In genomic region chr9:20606269-20606668, GRCm38 (mm10) we compare ENCODE assay signal across 9 mouse cellular contexts. TPM values are rescaled to one million over a fixed set of nuclear protein-coding genes. Genes with fewer than 3 reads are reported as not detected.
DNase-seq lines count a peak whose midpoint lies in the region; ATAC-seq lines count a peak whose summit lies in the region.
"Had no signal": no experiment of that assay in that cellular context is flagged by ENCODE, and none has a peak within 500 bp of the region (broad histone marks: within the 10 kb centered on the region; RNA-seq: fewer than 3 reads in every experiment).

No protein-coding gene starts in this region.

- ATAC-seq in lung, embryonic 15.5 days (ENCODE audit: borderline replicate concordance, extremely low read depth, low FRiP score, low TSS enrichment): no peak
- no peak for ATAC-seq in forebrain, embryonic 11.5 days (replicated peaks; ENCODE audit: low FRiP score)
- ATAC-seq in limb, embryonic 15.5 days (ENCODE audit: insufficient number of reproducible peaks, low FRiP score, low TSS enrichment, low read depth): no peak
- no peak for ATAC-seq in stomach, embryonic 15.5 days (ENCODE audit: insufficient read depth, low FRiP score, low read depth)

- peaks cover 9% of the 10 kb centered on the region for H3K36me3 ChIP-seq in lung, embryonic 15.5 days
- H3K36me3 ChIP-seq in forebrain, embryonic 11.5 days (ENCODE audit: control insufficient read depth, insufficient read depth, low read length): no peaks in the 10 kb centered on the region; the same call in 1 of the 2 replicates
- peaks cover 17% of the 10 kb centered on the region; the same call in 1 of the 2 replicates for H3K36me3 ChIP-seq in limb, embryonic 15.5 days
- peaks cover 6% of the 10 kb centered on the region for H3K36me3 ChIP-seq in stomach, embryonic 15.5 days

- 96% methylated on average over 1 of the region's 1 CpGs for WGBS in lung, embryonic 15.5 days
- 89% methylated on average over 1 of the region's 1 CpGs for WGBS in forebrain, embryonic 11.5 days
- WGBS in limb, embryonic 15.5 days: 91% methylated on average over 1 of the region's 1 CpGs
- 86% methylated on average over 1 of the region's 1 CpGs for WGBS in stomach, embryonic 15.5 days

- no peak overlapping the region; the same call in 1 of the 2 replicates for H3K4me3 ChIP-seq in lung, embryonic 15.5 days
- H3K4me3 ChIP-seq in forebrain, embryonic 11.5 days (ENCODE audit: low read depth, low read length): no peak overlapping the region
- peak overlapping the region; percentile 78; the same call in 1 of the 2 replicates for H3K4me3 ChIP-seq in limb, embryonic 15.5 days
- H3K4me3 ChIP-seq in stomach, embryonic 15.5 days (replicated peaks): no peak overlapping the region

- H3K9ac ChIP-seq in lung, embryonic 15.5 days: no peak overlapping the region
- no peak overlapping the region for H3K9ac ChIP-seq in forebrain, embryonic 11.5 days (ENCODE audit: low read length)
- H3K9ac ChIP-seq in limb, embryonic 15.5 days: no peak overlapping the region
- no peak overlapping the region for H3K9ac ChIP-seq in stomach, embryonic 15.5 days

- DNase-seq in lung, adult 18-20 months: no peak
- no peak for DNase-seq in forebrain, embryonic 11.5 days (ENCODE audit: low spot score)
- no peak for DNase-seq in left cerebral cortex, postnatal 14 days (ENCODE audit: low spot score in 2 of 2)
- DNase-seq in left cerebral cortex, postnatal 10 days (ENCODE audit: extremely low spot score in 1 of 2, low spot score in 2 of 2): no peak
- no peak for DNase-seq in urinary bladder, postnatal 36 days (ENCODE audit: low spot score in 2 of 2)
- DNase-seq: gastrocnemius, adult 2 months had no signal

- H3K9me3 ChIP-seq in lung, embryonic 15.5 days: no peaks in the 10 kb centered on the region
- no peaks in the 10 kb centered on the region for H3K9me3 ChIP-seq in forebrain, embryonic 11.5 days (ENCODE audit: control insufficient read depth, low read length)
- no peaks in the 10 kb centered on the region for H3K9me3 ChIP-seq in limb, embryonic 15.5 days
- no peaks in the 10 kb centered on the region for H3K9me3 ChIP-seq in stomach, embryonic 15.5 days

- H3K4me2 ChIP-seq in lung, embryonic 15.5 days: peak overlapping the region; percentile 73; the same call in 1 of the 2 replicates
- peak overlapping the region; percentile 64; the same call in 1 of the 2 replicates for H3K4me2 ChIP-seq in forebrain, embryonic 11.5 days (ENCODE audit: low read depth, low read length, severe bottlenecking)
- no peak overlapping the region for H3K4me2 ChIP-seq in limb, embryonic 15.5 days
- peak overlapping the region; percentile 65; the same call in 1 of the 2 replicates for H3K4me2 ChIP-seq in stomach, embryonic 15.5 days

- no peak overlapping the region for H3K27ac ChIP-seq in lung, embryonic 15.5 days
- H3K27ac ChIP-seq in forebrain, embryonic 11.5 days (ENCODE audit: low read depth, low read length): no peak overlapping the region
- H3K27ac ChIP-seq in limb, embryonic 15.5 days: no peak overlapping the region
- H3K27ac ChIP-seq in stomach, embryonic 15.5 days: no peak overlapping the region

- intact Hi-C loops in left cerebral cortex, postnatal 14 days (cut with DNase I): loop anchor here (2.0 kb wide), 1 partner anchor 39 kb away; the partner anchor contains the start of gene Fbxl12
- intact Hi-C loops in left cerebral cortex, postnatal 10 days (cut with DNase I): no loop called here

- no peaks in the 10 kb centered on the region for H3K27me3 ChIP-seq in lung, embryonic 15.5 days
- no peaks in the 10 kb centered on the region for H3K27me3 ChIP-seq in forebrain, embryonic 11.5 days (ENCODE audit: control insufficient read depth, insufficient read depth, low read length)
- H3K27me3 ChIP-seq in limb, embryonic 15.5 days: no peaks in the 10 kb centered on the region
- no peaks in the 10 kb centered on the region for H3K27me3 ChIP-seq in stomach, embryonic 15.5 days (replicated peaks)

- peaks cover 5% of the 10 kb centered on the region; the same call in 1 of the 2 replicates for H3K4me1 ChIP-seq in lung, embryonic 15.5 days
- no peaks in the 10 kb centered on the region for H3K4me1 ChIP-seq in forebrain, embryonic 11.5 days (replicated peaks; ENCODE audit: control insufficient read depth, insufficient read depth, low read length)
- peaks cover 4% of the 10 kb centered on the region; the same call in 1 of the 2 replicates for H3K4me1 ChIP-seq in limb, embryonic 15.5 days
- H3K4me1 ChIP-seq in stomach, embryonic 15.5 days: no peaks in the 10 kb centered on the region

RNA-seq across cellular contexts. Expression of gene Zfp846, which starts 25.2 kb away (rescaled TPM):
- 14.9 and 17.7 TPM in 2 replicates for polyA plus RNA-seq in lung, embryonic 15.5 days (2015; fragmentation: Nextera tagmentation; extraction: Ambion mirVana)
- polyA plus RNA-seq in forebrain, embryonic 11.5 days (2014; fragmentation: Nextera tagmentation; extraction: Ambion mirVana): 22.2 and 24.4 TPM in 2 replicates
- 16.8 and 18.9 TPM in 2 replicates for polyA plus RNA-seq in limb, embryonic 15.5 days (2015; fragmentation: Nextera tagmentation; extraction: Ambion mirVana)
- 16.5 and 17.8 TPM in 2 replicates for polyA plus RNA-seq in stomach, embryonic 15.5 days (2015; fragmentation: Nextera tagmentation; extraction: Ambion mirVana)
- 10 to 100 TPM; 18.3 to 24.4 TPM for total RNA-seq in left cerebral cortex, postnatal 14 days (2021)
- 10 to 100 TPM; 33.9 to 35.9 TPM for total RNA-seq in left cerebral cortex, postnatal 10 days (2021)

RNA-seq across cellular contexts. Expression of gene Ubl5, which starts 36.4 kb away (rescaled TPM):
- polyA plus RNA-seq in lung, embryonic 15.5 days (2015; fragmentation: Nextera tagmentation; extraction: Ambion mirVana): 369 and 383 TPM in 2 replicates
- 350 and 401 TPM in 2 replicates for polyA plus RNA-seq in forebrain, embryonic 11.5 days (2014; fragmentation: Nextera tagmentation; extraction: Ambion mirVana)
- 332 and 370 TPM in 2 replicates for polyA plus RNA-seq in limb, embryonic 15.5 days (2015; fragmentation: Nextera tagmentation; extraction: Ambion mirVana)
- polyA plus RNA-seq in stomach, embryonic 15.5 days (2015; fragmentation: Nextera tagmentation; extraction: Ambion mirVana): 348 and 376 TPM in 2 replicates
- total RNA-seq in left cerebral cortex, postnatal 14 days (2021): 100 to 1,000 TPM; 346 to 360 TPM
- total RNA-seq in left cerebral cortex, postnatal 10 days (2021): 100 to 1,000 TPM; 326 to 331 TPM

RNA-seq across cellular contexts. Expression of gene Fbxl12, which starts 38.3 kb away (rescaled TPM):
- polyA plus RNA-seq in lung, embryonic 15.5 days (2015; fragmentation: Nextera tagmentation; extraction: Ambion mirVana): 18.5 and 20.8 TPM in 2 replicates
- polyA plus RNA-seq in forebrain, embryonic 11.5 days (2014; fragmentation: Nextera tagmentation; extraction: Ambion mirVana): 13.1 and 14.8 TPM in 2 replicates
- 19.2 and 20.0 TPM in 2 replicates for polyA plus RNA-seq in limb, embryonic 15.5 days (2015; fragmentation: Nextera tagmentation; extraction: Ambion mirVana)
- polyA plus RNA-seq in stomach, embryonic 15.5 days (2015; fragmentation: Nextera tagmentation; extraction: Ambion mirVana): 15.3 and 18.5 TPM in 2 replicates
- total RNA-seq in left cerebral cortex, postnatal 14 days (2021): 10 to 100 TPM; 16.8 to 16.9 TPM
- total RNA-seq in left cerebral cortex, postnatal 10 days (2021): 10 to 100 TPM; 18.0 to 19.5 TPM

RNA-seq across cellular contexts. Expression of gene Pin1, which starts 45.6 kb away (rescaled TPM):
- polyA plus RNA-seq in lung, embryonic 15.5 days (2015; fragmentation: Nextera tagmentation; extraction: Ambion mirVana): 51.8 and 54.8 TPM in 2 replicates
- polyA plus RNA-seq in forebrain, embryonic 11.5 days (2014; fragmentation: Nextera tagmentation; extraction: Ambion mirVana): 63.0 and 72.5 TPM in 2 replicates
- 43.7 and 46.7 TPM in 2 replicates for polyA plus RNA-seq in limb, embryonic 15.5 days (2015; fragmentation: Nextera tagmentation; extraction: Ambion mirVana)
- 44.2 and 45.5 TPM in 2 replicates for polyA plus RNA-seq in stomach, embryonic 15.5 days (2015; fragmentation: Nextera tagmentation; extraction: Ambion mirVana)
- 10 to 100 TPM; 46.0 to 46.7 TPM for total RNA-seq in left cerebral cortex, postnatal 14 days (2021)
- total RNA-seq in left cerebral cortex, postnatal 10 days (2021): 10 to 100 TPM; 38.7 to 40.0 TPM
